Mouse (Mus musculus) brain, adult 10 weeks (tissue): Measurements from ENCODE around the gene Tpmt. TPM values are rescaled to one million over a fixed set of nuclear protein-coding genes. Genes with fewer than 3 reads are reported as not detected.

Experiments used
- polyA plus RNA-seq: library from polyadenylated mRNA; stranded (reverse); fragments of 350-450 nt; fragmentation: Illumina TruSeq; extraction: RNeasy Lipid Tissue Mini Kit (QIAGEN cat#74804); gene quantifications from one replicate; pipeline ENCODE4 v1.2.3, GENCODE M21; 2015; ENCODE audit warnings: low read depth, low replicate concordance

The Tpmt gene
- 15.9 TPM for polyA plus RNA-seq

GRCm38 (mm10) chr13:47044617-47044947, at the start of gene Tpmt:
TSS of gene Tpmt (minus strand) at chr13:47044737.

GRCm38 (mm10) chr13:47043030-47043680, 1.4 kb downstream of the Tpmt start, which contains the start of gene Kdm1b:
TSS of gene Kdm1b (plus strand) at chr13:47043499.

GRCm38 (mm10) chr13:47014334-47015194, 30.0 kb downstream of the Tpmt start, which contains the start of gene Nhlrc1:
TSS of gene Nhlrc1 (minus strand) at chr13:47014850.

Other genes starting within 250 kb of the Tpmt start
- 17.3 TPM for gene Kif13a, start 114.9 kb downstream of the Tpmt start, polyA plus RNA-seq
- gene Nhlrc1, start 29.9 kb downstream of the Tpmt start, polyA plus RNA-seq: 13.8 TPM
- gene Kdm1b, start 1.2 kb downstream of the Tpmt start, polyA plus RNA-seq: 6.9 TPM
- 56.2 TPM for gene Dek, start 61.5 kb upstream of the Tpmt start, polyA plus RNA-seq
- gene Rnf144b, start 77.9 kb upstream of the Tpmt start, polyA plus RNA-seq: 17.4 TPM